Mouse (Mus musculus): ENCODE measurements around the gene Cdkn1a. TPM values are rescaled to one million over a fixed set of nuclear protein-coding genes. Genes with fewer than 3 reads are reported as not detected.

The Cdkn1a gene
- polyA plus RNA-seq, 1 experiment, result 91.5 TPM

DNA sequence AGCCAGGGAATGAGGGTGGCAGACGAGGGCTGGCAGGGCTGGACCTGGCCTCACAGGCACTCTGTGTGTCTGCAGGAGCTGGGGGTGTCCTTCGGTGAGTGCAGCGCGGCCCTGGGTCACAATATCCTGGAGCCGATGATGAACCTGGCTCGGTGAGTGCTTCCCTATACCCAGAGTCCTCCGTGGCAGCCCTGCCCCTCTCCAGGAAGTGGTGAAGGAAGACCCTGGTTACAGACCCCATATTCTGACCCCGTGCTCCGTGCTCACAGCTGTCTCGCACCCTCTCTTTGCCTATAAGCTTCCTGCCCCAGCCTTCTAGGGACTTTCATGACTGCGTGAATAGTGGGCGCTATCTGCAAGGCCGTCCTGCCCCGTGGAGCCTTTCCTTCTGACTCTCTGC is 56.5 kb downstream of the Cdkn1a start:
- 73% methylated on average over 14 of the region's 14 CpGs for WGBS
- H3K4me3 ChIP-seq (replicated peaks; ENCODE audit: extremely low read depth, low read depth, low read length), result no peak overlapping the region
- H3K4me1 ChIP-seq (ENCODE audit: control insufficient read depth, insufficient read depth, low read length), result no peaks in the 10 kb centered on the region
- TF ChIP-seq CTCF (IDR thresholded peaks at IDR 0.05; ENCODE audit: insufficient read depth, low read length) (no peak), POLR2A (IDR thresholded peaks at IDR 0.05; ENCODE audit: borderline replicate concordance, extremely low read depth, low read depth, low read length) (no peak)
- no peak for DNase-seq

- no peak for TF ChIP-seq POLR2A (IDR thresholded peaks at IDR 0.05; ENCODE audit: borderline replicate concordance, extremely low read depth, low read depth, low read length)
- no peak for TF ChIP-seq CTCF (IDR thresholded peaks at IDR 0.05; ENCODE audit: insufficient read depth, low read length)
- 78% methylated on average over 6 of the region's 6 CpGs for WGBS
- H3K4me1 ChIP-seq (ENCODE audit: control insufficient read depth, insufficient read depth, low read length), result no peaks in the 10 kb centered on the region
- no peak for DNase-seq
- no peak overlapping the region for H3K4me3 ChIP-seq (replicated peaks; ENCODE audit: extremely low read depth, low read depth, low read length)
Measured at GRCm38 (mm10) chr17:29147773-29148172, 57.0 kb downstream of the Cdkn1a start.

DNA sequence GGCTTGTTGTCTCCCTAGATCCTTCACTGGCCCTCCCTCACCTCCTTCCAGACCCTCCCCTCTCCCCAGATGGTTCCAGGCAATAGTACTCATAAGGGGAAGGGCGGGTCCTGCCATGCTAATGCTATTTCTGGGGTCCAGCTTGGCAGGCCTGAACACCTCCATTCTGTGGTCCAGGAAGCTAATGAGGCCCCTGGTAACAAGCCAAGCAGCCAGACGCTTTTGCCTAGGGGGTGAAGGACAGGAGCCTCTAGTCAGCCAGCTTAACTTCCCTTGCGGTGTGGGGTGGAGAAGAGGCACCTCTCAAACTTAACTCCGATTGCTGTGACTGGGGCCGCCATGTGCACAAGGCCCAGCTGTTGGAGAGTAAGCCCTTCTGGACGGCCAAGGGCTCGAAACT is 59.0 kb downstream of the Cdkn1a start:
- Histone ChIP-seq H3K4me1 (ENCODE audit: control insufficient read depth, insufficient read depth, low read length) (no peaks in the 10 kb centered on the region), H3K4me3 (replicated peaks; ENCODE audit: extremely low read depth, low read depth, low read length) (no peak overlapping the region)
- 82% methylated on average over 7 of the region's 7 CpGs for WGBS
- TF ChIP-seq CTCF (IDR thresholded peaks at IDR 0.05; ENCODE audit: insufficient read depth, low read length) (no peak), POLR2A (IDR thresholded peaks at IDR 0.05; ENCODE audit: borderline replicate concordance, extremely low read depth, low read depth, low read length) (no peak)
- no peak for DNase-seq

Other genes starting within 250 kb of the Cdkn1a start
- gene Pnpla1, start 232.6 kb upstream of the Cdkn1a start, polyA plus RNA-seq (2012; rRNA removed), result 0.12 and 3.9 TPM in 2 replicates
- gene 4930539E08Rik, start 175.7 kb upstream of the Cdkn1a start, polyA plus RNA-seq (2012; rRNA removed), result 0.05 and 0.14 TPM in 2 replicates
- 0.15 and 0.19 TPM in 2 replicates for gene Pxt1, start 147.1 kb upstream of the Cdkn1a start, polyA plus RNA-seq (2012; rRNA removed)
- gene Kctd20, start 139.0 kb upstream of the Cdkn1a start, polyA plus RNA-seq (2012; rRNA removed), result 37.5 and 59.5 TPM in 2 replicates
- 105 and 111 TPM in 2 replicates for gene Stk38, start 83.0 kb upstream of the Cdkn1a start, polyA plus RNA-seq (2012; rRNA removed)
- 159 and 168 TPM in 2 replicates for gene Srsf3, start 58.3 kb upstream of the Cdkn1a start, polyA plus RNA-seq (2012; rRNA removed)
- 13.0 and 15.7 TPM in 2 replicates for gene Rab44, start 23.2 kb downstream of the Cdkn1a start, polyA plus RNA-seq (2012; rRNA removed)
- 13.6 and 15.7 TPM in 2 replicates for gene Cpne5, start 147.2 kb downstream of the Cdkn1a start, polyA plus RNA-seq (2012; rRNA removed)
- 18.7 and 20.7 TPM in 2 replicates for gene Ppil1, start 173.2 kb downstream of the Cdkn1a start, polyA plus RNA-seq (2012; rRNA removed)
- gene BC004004, start 177.8 kb downstream of the Cdkn1a start, polyA plus RNA-seq (2012; rRNA removed), result 56.5 and 70.8 TPM in 2 replicates
- 46.8 and 47.3 TPM in 2 replicates for gene Pi16, start 226.7 kb downstream of the Cdkn1a start, polyA plus RNA-seq (2012; rRNA removed)